Mouse (Mus musculus) olfactory bulb, adult 2 months (tissue): ENCODE data around the gene Gpatch8.

Experiments
- CTCF ChIP-seq: fragments of 200-500 bp; IDR thresholded peaks from 2 replicates; pipeline ENCODE4 v1.5.1; 2012; ENCODE audit warnings: low read depth, mild to moderate bottlenecking, low read length, moderate library complexity; ENCODE audit not compliant: insufficient read depth
- POLR2A ChIP-seq: fragments of 200-500 bp; IDR thresholded peaks from 2 replicates; pipeline ENCODE4 v1.6.1; 2012; ENCODE audit warnings: mild to moderate bottlenecking, low read depth, low read length, moderate library complexity; ENCODE audit not compliant: insufficient read depth

GRCm38 (mm10) chr11:102587554-102587953, 31.4 kb upstream of the Gpatch8 start:
- TF ChIP-seq CTCF (no peak), POLR2A (no peak)
